Mouse (Mus musculus) MEL (cell line): Measurements from ENCODE around the gene Sh2d3c.
A peak's percentile ranks its signal among the peaks of the same experiment; 100 is the strongest.

Experiments used
- CTCF ChIP-seq, 3 experiments: IDR thresholded peaks in 2 of 3; conservative IDR thresholded peaks in 1 of 3; 2 replicates each; pipeline ENCODE4 v1.5.1; 2011 to 2012; ENCODE audit warnings: low read length in 3 of 3, low read depth in 2 of 3, mild to moderate bottlenecking in 2 of 3, improper control_type of control experiment in 1 of 3, inconsistent platforms in 1 of 3, mixed read lengths in 1 of 3, moderate library complexity in 1 of 3; ENCODE audit not compliant: control insufficient read depth in 1 of 3, insufficient read depth in 1 of 3, poor library complexity in 1 of 3, severe bottlenecking in 1 of 3
- ETS1 ChIP-seq: IDR thresholded peaks from 2 replicates; pipeline ENCODE4 v1.6.1; 2012; ENCODE audit warnings: low read depth, mild to moderate bottlenecking, inconsistent platforms, low read length, improper control_type of control experiment, moderate library complexity
- KAT2A ChIP-seq: conservative IDR thresholded peaks from 2 replicates; pipeline ENCODE4 v1.6.1; 2012; ENCODE audit warnings: low read depth, low read length, improper control_type of control experiment, inconsistent platforms
- POLR2A ChIP-seq, 2 experiments: IDR thresholded peaks; 2 replicates each; pipeline ENCODE4 v1.6.1; 2011 to 2012; ENCODE audit warnings: low read length in 2 of 2, mild to moderate bottlenecking in 2 of 2, control low read depth in 1 of 2, improper control_type of control experiment in 1 of 2, low read depth in 1 of 2, moderate library complexity in 1 of 2; ENCODE audit not compliant: control insufficient read depth in 1 of 2, insufficient read depth in 1 of 2, poor library complexity in 1 of 2
- POLR2AphosphoS2 ChIP-seq: IDR thresholded peaks from 2 replicates; pipeline ENCODE4 v1.6.1; 2011; ENCODE audit warnings: low read length, improper control_type of control experiment
- TBP ChIP-seq: IDR thresholded peaks from 2 replicates; pipeline ENCODE4 v1.8.0; 2011; ENCODE audit warnings: low read depth, low read length, improper control_type of control experiment
- UBTF ChIP-seq: IDR thresholded peaks from 2 replicates; pipeline ENCODE4 v1.6.1; 2012; ENCODE audit warnings: low read depth, mild to moderate bottlenecking, inconsistent platforms, low read length, improper control_type of control experiment, moderate library complexity, borderline replicate concordance; ENCODE audit not compliant: insufficient read depth
- USF2 ChIP-seq, 2 experiments: IDR thresholded peaks; 2 replicates each; pipeline ENCODE4 v1.6.1; 2011 to 2012; ENCODE audit warnings: improper control_type of control experiment in 2 of 2, low read length in 2 of 2, borderline replicate concordance in 1 of 2, inconsistent platforms in 1 of 2, low read depth in 1 of 2, mild to moderate bottlenecking in 1 of 2; ENCODE audit not compliant: insufficient read depth in 1 of 2
- ZKSCAN1 ChIP-seq: IDR thresholded peaks from 2 replicates; pipeline ENCODE4 v1.6.1; 2012; ENCODE audit warnings: low read depth, mild to moderate bottlenecking, inconsistent platforms, low read length, improper control_type of control experiment, moderate library complexity

DNA sequence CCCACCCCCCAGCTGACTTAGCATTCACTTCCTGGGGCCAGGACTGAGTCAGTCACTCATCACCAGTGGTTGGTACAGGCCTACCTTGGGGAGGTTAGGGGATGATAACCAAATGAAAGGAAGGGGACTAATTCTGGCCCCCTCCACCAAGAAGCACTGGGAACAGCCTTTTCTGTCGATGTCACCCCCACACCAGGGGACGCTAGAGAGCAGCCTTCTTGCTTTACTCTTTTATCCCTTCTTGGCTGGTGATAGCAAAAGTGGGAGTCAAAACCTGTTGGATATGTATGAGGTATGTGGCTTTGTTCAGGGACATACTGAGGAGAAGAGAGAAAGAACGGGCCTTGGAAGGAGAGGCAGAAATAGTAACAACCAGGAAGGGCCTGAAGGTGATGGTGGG lies 42.5 kb downstream of the Sh2d3c start:
- no peak for TF ChIP-seq POLR2AphosphoS2
- TF ChIP-seq KAT2A: no peak
- no peak for TF ChIP-seq USF2 (IDR thresholded peaks at IDR 0.05; ENCODE audit: borderline replicate concordance in 1 of 2, insufficient read depth in 1 of 2, low read depth in 1 of 2, low read length in 2 of 2)
- no peak for TF ChIP-seq UBTF
- TF ChIP-seq POLR2A (IDR thresholded peaks at IDR 0.05; ENCODE audit: control insufficient read depth in 1 of 2, insufficient read depth in 1 of 2, low read depth in 1 of 2, low read length in 2 of 2, poor library complexity in 1 of 2): no peak
- no peak for TF ChIP-seq TBP
- TF ChIP-seq CTCF (IDR thresholded peaks at IDR 0.05 in 2 of 3, conservative IDR thresholded peaks at IDR 0.05 in 1 of 3; ENCODE audit: control insufficient read depth in 1 of 3, insufficient read depth in 1 of 3, low read depth in 2 of 3, low read length in 3 of 3, poor library complexity in 1 of 3, severe bottlenecking in 1 of 3): peak; percentile 45 to 74 (median 49)
- no peak for TF ChIP-seq ETS1
- no peak for TF ChIP-seq ZKSCAN1
